Mouse (Mus musculus): ENCODE results near the gene Gm8279. TPM values are rescaled to one million over a fixed set of nuclear protein-coding genes. Genes with fewer than 3 reads are reported as not detected.
"Not testable (repeated sequence)": the region's sequence is repeated elsewhere in the genome, so short reads cannot be mapped to it uniquely, and the experiment has no call there.

The Gm8279 gene
- not detected in 2 replicates for polyA plus RNA-seq (2012; ENCODE audit: insufficient read depth, insufficient read length, low replicate concordance, missing spikeins)

- H3K4me1 ChIP-seq (ENCODE audit: control insufficient read depth, insufficient read depth, low read length); H3K4me3 ChIP-seq (ENCODE audit: insufficient read depth, low read depth, low read length); H3K27ac ChIP-seq (ENCODE audit: insufficient read depth, low read depth, low read length): not testable (repeated sequence)
- WGBS, result 97% methylated on average over 2 of the region's 2 CpGs
Measured at GRCm38 (mm10) chr14:5131219-5131618, at the start of gene Gm8279. Gm8279 (plus strand) TSS chr14:5131519.

DNA sequence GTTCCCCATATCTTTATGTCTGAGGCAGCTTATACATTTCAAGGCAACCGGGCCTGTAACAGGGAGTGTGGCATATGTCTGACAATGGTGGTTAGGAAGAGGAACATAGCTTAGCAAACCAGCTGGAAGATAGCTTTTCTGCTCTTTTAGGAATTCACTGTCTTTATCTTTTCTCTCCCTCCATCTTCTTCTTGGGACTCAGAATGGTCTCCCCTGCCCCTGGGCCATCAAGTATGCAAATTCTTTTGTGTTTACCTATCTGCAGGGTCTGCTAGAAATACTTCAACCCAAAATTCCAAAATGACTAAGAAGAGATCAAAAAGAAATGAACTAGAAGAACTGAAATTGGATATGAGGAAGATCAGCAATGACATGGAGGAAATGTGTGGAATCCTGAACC lies 32.9 kb downstream of the Gm8279 start, which contains the start of gene Gm3317:
Gene Gm3317 (plus strand): TSS at position 301 of the 400 bp plus-strand sequence.
- not testable (repeated sequence) for H3K4me3 ChIP-seq (ENCODE audit: insufficient read depth, low read depth, low read length); H3K4me1 ChIP-seq (ENCODE audit: control insufficient read depth, insufficient read depth, low read length); H3K27ac ChIP-seq (ENCODE audit: insufficient read depth, low read depth, low read length)
- no CpG with 5 or more reads among the region's 1 CpGs for WGBS

DNA sequence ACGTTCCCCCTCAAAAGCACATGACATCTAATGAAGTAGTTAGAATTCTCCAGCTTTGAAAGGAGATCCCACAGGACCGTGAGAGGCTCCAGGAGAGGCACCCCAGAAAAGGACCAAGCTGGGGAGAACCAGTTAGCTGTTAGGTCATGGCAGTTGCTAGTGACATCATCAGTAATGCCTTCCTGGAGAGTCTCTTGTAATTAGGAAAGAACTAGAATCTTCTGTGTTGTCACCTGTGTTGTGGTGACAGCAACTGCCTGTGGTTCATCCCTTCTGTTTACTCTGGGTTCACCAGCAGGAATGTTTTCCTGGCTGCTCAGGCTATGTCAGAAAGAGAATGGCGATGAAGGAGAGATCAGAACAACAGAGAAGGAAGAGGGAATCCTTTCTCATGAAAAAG lies 54.2 kb downstream of the Gm8279 start, which contains the start of gene Gm8271:
Gene Gm8271 (plus strand): TSS at position 301 of the 400 bp plus-strand sequence.
- H3K27ac ChIP-seq (ENCODE audit: insufficient read depth, low read depth, low read length); H3K4me3 ChIP-seq (ENCODE audit: insufficient read depth, low read depth, low read length); H3K4me1 ChIP-seq (ENCODE audit: control insufficient read depth, insufficient read depth, low read length): not testable (repeated sequence)
- no CpG with 5 or more reads among the region's 3 CpGs for WGBS

Other genes starting within 250 kb of the Gm8279 start
- not detected in 2 replicates for gene Gm3278, start 239.1 kb upstream of the Gm8279 start, polyA plus RNA-seq (2012; ENCODE audit: insufficient read depth, insufficient read length, low replicate concordance, missing spikeins)
- not detected in 2 replicates for gene Gm8297, start 147.6 kb upstream of the Gm8279 start, polyA plus RNA-seq (2012; ENCODE audit: insufficient read depth, insufficient read length, low replicate concordance, missing spikeins)
- gene Gm3298, start 115.6 kb upstream of the Gm8279 start, polyA plus RNA-seq (2012; ENCODE audit: insufficient read depth, insufficient read length, low replicate concordance, missing spikeins), result not detected in 2 replicates
- not detected in 2 replicates for gene 4930555G01Rik, start 80.9 kb upstream of the Gm8279 start, polyA plus RNA-seq (2012; ENCODE audit: insufficient read depth, insufficient read length, low replicate concordance, missing spikeins)
- not detected in 2 replicates for gene Gm8281, start 60.5 kb upstream of the Gm8279 start, polyA plus RNA-seq (2012; ENCODE audit: insufficient read depth, insufficient read length, low replicate concordance, missing spikeins)
- not detected in 2 replicates for gene Gm3317, start 33.0 kb downstream of the Gm8279 start, polyA plus RNA-seq (2012; ENCODE audit: insufficient read depth, insufficient read length, low replicate concordance, missing spikeins)
- gene Gm8271, start 54.3 kb downstream of the Gm8279 start, polyA plus RNA-seq (2012; ENCODE audit: insufficient read depth, insufficient read length, low replicate concordance, missing spikeins), result not detected in 2 replicates
- gene Gm3526, start 129.1 kb downstream of the Gm8279 start, polyA plus RNA-seq (2012; ENCODE audit: insufficient read depth, insufficient read length, low replicate concordance, missing spikeins), result not detected in 2 replicates
- not detected in 2 replicates for gene Gm3542, start 203.4 kb downstream of the Gm8279 start, polyA plus RNA-seq (2012; ENCODE audit: insufficient read depth, insufficient read length, low replicate concordance, missing spikeins)

Data from olfactory bulb, adult 2 months (tissue).